Mouse (Mus musculus) ES-Bruce4 (cell line): Measurements from ENCODE around the gene Tssk6.
A peak's percentile ranks its signal among the peaks of the same experiment; 100 is the strongest.

Experiments used
- CTCF ChIP-seq: IDR thresholded peaks from one replicate; pipeline ENCODE4 v1.8.1; 2011; ENCODE audit warnings: low read depth, low read length
- POLR2A ChIP-seq: IDR thresholded peaks from one replicate; pipeline ENCODE4 v1.8.1; 2011; ENCODE audit warnings: low read length; ENCODE audit not compliant: insufficient read depth

DNA sequence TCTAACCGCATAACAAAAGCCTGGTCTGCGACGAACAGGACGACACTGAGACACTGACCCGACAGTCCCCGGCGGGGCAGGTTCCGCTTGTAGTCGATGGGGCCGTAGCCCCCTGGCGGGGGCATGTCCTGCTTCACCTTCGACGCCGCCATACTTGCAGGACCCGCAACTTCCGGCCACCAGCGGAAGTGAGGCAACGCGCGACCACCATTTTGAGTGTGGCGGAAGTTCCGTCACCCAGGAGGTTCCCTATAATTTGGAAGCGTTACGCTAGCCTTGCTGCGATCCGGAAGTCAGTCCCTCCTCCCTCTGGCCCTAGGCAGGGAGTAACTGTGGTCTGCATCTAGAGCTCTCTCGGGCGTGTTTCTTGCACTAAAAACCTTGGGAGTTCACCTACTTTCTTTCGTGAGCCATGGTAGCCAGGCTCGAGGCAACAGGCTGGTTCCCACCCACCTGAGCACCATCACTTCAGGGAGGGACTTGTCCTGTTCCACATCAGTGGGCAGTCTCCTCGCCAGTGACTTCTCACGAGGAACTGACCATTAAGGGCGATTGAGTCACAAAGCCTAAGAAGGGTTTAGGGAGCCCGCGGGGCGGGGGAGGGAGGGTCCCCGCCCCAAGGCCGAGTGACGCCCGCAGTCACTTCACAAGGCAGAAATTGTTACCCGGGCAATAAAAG lies 361 bp upstream of the Tssk6 start:
- TF ChIP-seq CTCF (no peak), POLR2A (peak; percentile 48)
